21 mouse cellular contexts compared by ENCODE assay signal in genomic region chr10:117635823-117636589, GRCm38 (mm10). TPM values are rescaled to one million over a fixed set of nuclear protein-coding genes. Genes with fewer than 3 reads are reported as not detected.
DNase-seq lines count a peak whose midpoint lies in the region; TF ChIP-seq lines count a peak whose summit lies in the region.
"Had no signal": no experiment of that assay in that cellular context is flagged by ENCODE, and none has a peak within 500 bp of the region (broad histone marks: within the 10 kb centered on the region; RNA-seq: fewer than 3 reads in every experiment).

No protein-coding gene starts in this region.

- DNase-seq in layer of hippocampus, adult 2 months (ENCODE audit: low spot score in 2 of 2) = no peak
- no peak for DNase-seq in layer of hippocampus, adult 9-10 months (ENCODE audit: low spot score)
- peak; percentile 93 for DNase-seq in 3T3-L1 (ENCODE audit: low read depth, low spot score)
- peak; percentile 92 for DNase-seq in adipocyte (ENCODE audit: low spot score)
- DNase-seq in heart, adult 11 months = no peak
- DNase-seq: adrenal gland, adult 2 months; adrenal gland, postnatal 10 days; adrenal gland, postnatal 25 days; B cell, adult 2 months; cerebellum, adult 11 months; cerebellum, adult 18-20 months; cerebellum, adult 8-10 months; cerebellum, adult 9-11 months; cerebellum, postnatal 14 days; cerebellum, postnatal 36 days; embryo, embryonic 11 days had no signal

- no peak overlapping the region for H3K27ac ChIP-seq in layer of hippocampus, adult 2 months
- H3K27ac ChIP-seq: embryonic facial prominence, embryonic 13.5 days; embryonic facial prominence, embryonic 15.5 days; forebrain, embryonic 10.5 days; forebrain, embryonic 12.5 days had no signal

- no peak overlapping the region for H3K4me3 ChIP-seq in layer of hippocampus, adult 2 months
- H3K4me3 ChIP-seq: embryonic facial prominence, embryonic 13.5 days; embryonic facial prominence, embryonic 15.5 days; erythroblast, embryonic 14.5 days; forebrain, embryonic 10.5 days; forebrain, embryonic 12.5 days had no signal

- peak; percentile 11; the same call in 1 of the 2 replicates for TF ChIP-seq CTCF in layer of hippocampus, adult 2 months (conservative IDR thresholded peaks at IDR 0.05)

RNA-seq across cellular contexts. Expression of gene Cpm, which starts 6.7 kb away (rescaled TPM):
- 1 to 10 TPM; 8.5 to 9.7 TPM for total RNA-seq in layer of hippocampus, adult 2 months (2021)

Comparison
In these comparisons a context has a peak if more than half of its experiments do, and no peak if none do; other contexts are left out.
1. DNase-seq: peak in 3T3-L1 (single experiment) and adipocyte (single experiment); none in layer of hippocampus, adult 2 months (0 of 2), layer of hippocampus, adult 9-10 months (single experiment) and heart, adult 11 months (single experiment).